Mouse (Mus musculus) adrenal gland, adult 18-20 months (tissue): ENCODE data around the gene Gm10665. TPM values are rescaled to one million over a fixed set of nuclear protein-coding genes. Genes with fewer than 3 reads are reported as not detected.
"Not testable (repeated sequence)": the region's sequence is repeated elsewhere in the genome, so short reads cannot be mapped to it uniquely, and the experiment has no call there.

Source experiments
- DNase-seq, 2 experiments: peaks; one replicate each; pipeline ENCODE4 v3.0.0; 2021 to 2022; ENCODE audit warnings: low spot score in 2 of 2
- long read RNA-seq, 2 experiments: library from polyadenylated mRNA; stranded (forward); transcript quantifications; one replicate each; pipeline ENCODE4 v2.0.0; 2021
- total RNA-seq, 2 experiments: library from RNA; stranded (reverse); gene quantifications; 1 replicate in 1 of 2; 2 replicates in 1 of 2; pipeline ENCODE4 v1.2.3; 2021

Gm10665 gene
- total RNA-seq = not detected
- long read RNA-seq, experiment 1 = 0 reads
- long read RNA-seq, experiment 2 = 0 reads

- not testable (repeated sequence) for DNase-seq
Measured at GRCm38 (mm10) chr7:22463975-22464374, at the start of gene Gm10665. TSS of gene Gm10665 (minus strand) at chr7:22464075.

- DNase-seq = not testable (repeated sequence)
Measured at GRCm38 (mm10) chr7:22499578-22499977, 35.7 kb upstream of the Gm10665 start, which contains the start of gene Vmn1r151. TSS of gene Vmn1r151 (minus strand) at chr7:22499678.

DNA sequence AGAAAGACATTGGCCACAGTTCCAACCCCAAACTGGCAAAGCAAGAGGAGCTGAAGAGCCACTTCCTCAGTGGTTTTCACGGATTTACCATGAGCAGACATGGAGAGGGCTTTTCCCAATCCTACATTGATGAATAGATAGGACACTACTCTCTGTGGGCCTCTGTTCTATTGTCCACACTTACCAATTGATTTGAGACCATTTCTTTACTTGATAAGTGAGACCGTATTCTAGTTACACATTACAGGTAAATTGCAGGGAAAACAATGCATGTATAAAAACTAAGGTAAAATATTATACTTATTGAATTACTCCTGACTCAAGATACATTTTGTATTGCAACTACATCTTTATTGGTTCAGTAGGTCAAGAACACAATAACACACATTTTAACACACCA, 25.7 kb downstream of the Gm10665 start, which contains the start of gene Vmn1r149:
Gene Vmn1r149 (minus strand): TSS at position 101 of the 400 bp plus-strand sequence.
- DNase-seq = not testable (repeated sequence)

DNA sequence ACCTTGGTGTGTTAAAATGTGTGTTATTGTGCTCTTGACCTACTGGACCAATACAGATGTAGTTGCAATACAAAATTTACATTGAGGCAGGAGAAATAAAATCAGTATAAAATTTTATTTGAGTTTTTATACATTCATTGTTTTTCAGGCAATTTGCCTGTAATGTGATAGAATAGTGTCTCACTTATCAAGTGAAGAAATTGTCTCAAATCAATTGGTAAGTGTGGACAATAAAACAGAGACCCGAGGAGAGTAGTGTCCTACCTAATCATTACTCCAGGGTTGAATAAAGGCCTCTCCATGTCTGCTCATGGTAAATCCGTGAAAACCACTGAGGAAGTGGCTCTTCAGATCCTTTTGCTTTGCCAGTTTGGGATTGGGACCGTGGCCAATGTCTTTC, 50.6 kb downstream of the Gm10665 start, which contains the start of gene Vmn1r148:
Gene Vmn1r148 (plus strand): TSS at position 301 of the 400 bp plus-strand sequence.
- DNase-seq = not testable (repeated sequence)

Other genes starting within 250 kb of the Gm10665 start
- not detected for gene Gm8453, start 234.6 kb downstream of the Gm10665 start, total RNA-seq
- not detected for gene Gm4187, start 134.4 kb downstream of the Gm10665 start, total RNA-seq
- gene Gm8660, start 93.0 kb downstream of the Gm10665 start, total RNA-seq = not detected
- gene Vmn1r148, start 50.5 kb downstream of the Gm10665 start, total RNA-seq = not detected
- gene Vmn1r149, start 25.8 kb downstream of the Gm10665 start, total RNA-seq = not detected
- gene Vmn1r151, start 35.6 kb upstream of the Gm10665 start, total RNA-seq = not detected
- not detected for gene Vmn1r152, start 58.9 kb upstream of the Gm10665 start, total RNA-seq
- gene Gm8677, start 70.8 kb upstream of the Gm10665 start, total RNA-seq = not detected
- gene Gm4201, start 101.3 kb upstream of the Gm10665 start, total RNA-seq = not detected
- not detected for gene Gm4565, start 124.1 kb upstream of the Gm10665 start, total RNA-seq
- not detected for gene Vmn1r155, start 193.9 kb upstream of the Gm10665 start, total RNA-seq
- gene Gm8693, start 228.2 kb upstream of the Gm10665 start, total RNA-seq = not detected